Mouse (Mus musculus): ENCODE results near the gene Capn1. TPM values are rescaled to one million over a fixed set of nuclear protein-coding genes. Genes with fewer than 3 reads are reported as not detected.
A peak's percentile ranks its signal among the peaks of the same experiment; 100 is the strongest.

Capn1 gene
- 18.5 and 20.1 TPM in 2 replicates for polyA plus RNA-seq (2012; rRNA removed)

GRCm38 (mm10) chr19:6015511-6016315 is at the start of gene Capn1:
Gene Capn1 (minus strand): TSS chr19:6015897.
- no peak for TF ChIP-seq POLR2A (IDR thresholded peaks at IDR 0.05; ENCODE audit: extremely low read depth, insufficient read depth, low read length)
- TF ChIP-seq CTCF (IDR thresholded peaks at IDR 0.05; ENCODE audit: extremely low read depth, insufficient read depth, low read length) = no peak
- Histone ChIP-seq H3K27ac (ENCODE audit: insufficient read depth, low read length) (peak within 1 kb of the TSS; percentile 84), H3K4me1 (ENCODE audit: control insufficient read depth, insufficient read depth, low read length) (no peaks in the 10 kb centered on the region; the same call in 1 of the 2 replicates), H3K4me3 (ENCODE audit: insufficient read depth, low read length) (peak within 1 kb of the TSS; percentile 66)

- H3K4me3 ChIP-seq (ENCODE audit: insufficient read depth, low read length) = no peak overlapping the region; the same call in 1 of the 2 replicates
- no peak for TF ChIP-seq CTCF (IDR thresholded peaks at IDR 0.05; ENCODE audit: extremely low read depth, insufficient read depth, low read length)
- TF ChIP-seq POLR2A (IDR thresholded peaks at IDR 0.05; ENCODE audit: extremely low read depth, insufficient read depth, low read length) = no peak
- peaks cover 7% of the 10 kb centered on the region for H3K4me1 ChIP-seq (ENCODE audit: control insufficient read depth, insufficient read depth, low read length)
- H3K27ac ChIP-seq (ENCODE audit: insufficient read depth, low read length) = no peak overlapping the region
Observed at GRCm38 (mm10) chr19:6063081-6063480, 47.4 kb upstream of the Capn1 start.

DNA sequence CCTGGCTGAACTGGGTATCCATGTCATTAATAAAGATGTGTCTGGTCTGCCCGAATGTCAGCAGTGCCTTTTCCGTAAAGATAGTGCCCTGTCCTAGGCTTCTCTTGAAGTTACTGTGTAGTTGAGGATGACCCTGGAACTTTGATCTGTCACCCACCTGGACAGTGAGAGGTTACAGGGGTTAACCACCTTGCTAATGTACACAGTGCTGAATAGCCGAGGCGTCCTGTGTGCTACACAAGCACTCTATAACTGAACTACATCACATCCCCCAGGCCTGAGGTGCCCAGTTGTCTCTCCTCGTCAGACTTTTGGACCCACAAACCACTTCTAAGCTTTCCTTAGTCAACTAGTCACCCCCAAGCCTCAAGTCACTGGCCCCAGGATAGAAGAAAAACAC is 46.7 kb upstream of the Capn1 start:
- no peak overlapping the region for H3K27ac ChIP-seq (ENCODE audit: insufficient read depth, low read length)
- TF ChIP-seq POLR2A (IDR thresholded peaks at IDR 0.05; ENCODE audit: extremely low read depth, insufficient read depth, low read length) = 0 out of 2 replicates have a peak, but pooled peaks have one; percentile 3
- TF ChIP-seq CTCF (IDR thresholded peaks at IDR 0.05; ENCODE audit: extremely low read depth, insufficient read depth, low read length) = no peak
- H3K4me1 ChIP-seq (ENCODE audit: control insufficient read depth, insufficient read depth, low read length) = peaks cover 7% of the 10 kb centered on the region
- peak overlapping the region; percentile 67 for H3K4me3 ChIP-seq (ENCODE audit: insufficient read depth, low read length)

DNA sequence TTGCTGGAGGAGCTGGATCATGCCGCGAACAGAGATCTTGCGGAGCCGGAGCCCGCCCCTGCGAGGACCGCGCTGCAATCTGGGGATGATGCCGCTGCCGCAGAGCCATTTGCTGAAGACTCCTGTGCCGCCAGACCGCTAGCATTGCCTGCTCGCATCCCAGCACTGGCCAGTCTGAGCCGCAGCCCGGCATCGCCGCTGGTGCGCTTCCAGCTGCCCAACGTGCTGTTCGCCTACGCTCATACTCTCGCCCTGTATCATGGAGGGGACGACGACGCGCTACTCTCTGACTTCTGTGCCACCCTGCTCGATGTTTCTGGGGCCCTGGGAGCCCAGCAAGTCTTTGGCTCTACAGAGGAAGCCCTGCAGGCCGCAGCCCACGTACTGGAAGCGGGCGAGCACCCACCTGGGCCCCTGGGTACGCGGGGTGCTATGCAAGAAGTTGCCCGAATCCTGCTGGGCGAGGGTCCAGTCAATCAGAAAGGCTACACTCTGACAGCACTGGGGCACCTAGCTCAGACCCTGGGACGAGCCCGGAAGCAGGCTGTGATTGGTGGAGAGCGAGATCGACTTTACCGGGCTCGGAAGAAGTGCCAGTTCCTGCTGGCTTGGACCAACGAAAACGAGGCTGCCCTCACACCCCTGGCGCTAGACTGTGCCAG is 46.1 kb upstream of the Capn1 start:
- Histone ChIP-seq H3K4me3 (ENCODE audit: insufficient read depth, low read length) (peak overlapping the region; percentile 67), H3K4me1 (ENCODE audit: control insufficient read depth, insufficient read depth, low read length) (peaks cover 7% of the 10 kb centered on the region), H3K27ac (ENCODE audit: insufficient read depth, low read length) (peak overlapping the region; percentile 61)
- TF ChIP-seq CTCF (IDR thresholded peaks at IDR 0.05; ENCODE audit: extremely low read depth, insufficient read depth, low read length) = no peak
- peak; percentile 35; the same call in 1 of the 2 replicates for TF ChIP-seq POLR2A (IDR thresholded peaks at IDR 0.05; ENCODE audit: extremely low read depth, insufficient read depth, low read length)

GRCm38 (mm10) chr19:6061021-6061533 is 45.4 kb upstream of the Capn1 start, which contains the start of gene Znhit2:
Gene Znhit2 (plus strand): TSS chr19:6061192.
- TF ChIP-seq POLR2A (IDR thresholded peaks at IDR 0.05; ENCODE audit: extremely low read depth, insufficient read depth, low read length) (peak; percentile 63; the same call in 1 of the 2 replicates), CTCF (IDR thresholded peaks at IDR 0.05; ENCODE audit: extremely low read depth, insufficient read depth, low read length) (no peak)
- Histone ChIP-seq H3K4me3 (ENCODE audit: insufficient read depth, low read length) (peak within 1 kb of the TSS; percentile 67), H3K27ac (ENCODE audit: insufficient read depth, low read length) (peak within 1 kb of the TSS; percentile 61), H3K4me1 (ENCODE audit: control insufficient read depth, insufficient read depth, low read length) (peaks cover 7% of the 10 kb centered on the region; the same call in 1 of the 2 replicates)

DNA sequence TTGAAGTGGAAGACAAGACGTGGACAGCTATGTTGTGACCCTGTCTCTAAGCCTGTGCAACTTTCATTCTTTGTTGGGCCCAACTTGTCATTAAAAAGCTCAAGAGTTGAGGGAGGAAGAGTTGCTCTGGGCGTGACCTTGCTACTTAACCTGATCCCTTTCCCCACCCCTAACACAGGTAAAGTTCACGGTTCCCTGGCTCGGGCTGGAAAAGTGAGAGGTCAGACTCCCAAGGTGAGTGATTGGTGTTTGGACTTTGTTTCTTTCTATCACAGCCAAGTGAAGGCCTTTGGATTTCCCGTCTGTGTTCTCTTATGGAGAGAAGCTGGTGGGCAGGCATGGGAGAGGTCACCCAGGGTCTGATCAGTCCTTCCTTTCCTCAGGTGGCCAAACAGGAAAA is 43.3 kb upstream of the Capn1 start:
- TF ChIP-seq POLR2A (IDR thresholded peaks at IDR 0.05; ENCODE audit: extremely low read depth, insufficient read depth, low read length) (no peak), CTCF (IDR thresholded peaks at IDR 0.05; ENCODE audit: extremely low read depth, insufficient read depth, low read length) (no peak)
- peak overlapping the region; percentile 57; the same call in 1 of the 2 replicates for H3K4me3 ChIP-seq (ENCODE audit: insufficient read depth, low read length)
- peaks cover 7% of the 10 kb centered on the region; the same call in 1 of the 2 replicates for H3K4me1 ChIP-seq (ENCODE audit: control insufficient read depth, insufficient read depth, low read length)
- H3K27ac ChIP-seq (ENCODE audit: insufficient read depth, low read length) = no peak overlapping the region

DNA sequence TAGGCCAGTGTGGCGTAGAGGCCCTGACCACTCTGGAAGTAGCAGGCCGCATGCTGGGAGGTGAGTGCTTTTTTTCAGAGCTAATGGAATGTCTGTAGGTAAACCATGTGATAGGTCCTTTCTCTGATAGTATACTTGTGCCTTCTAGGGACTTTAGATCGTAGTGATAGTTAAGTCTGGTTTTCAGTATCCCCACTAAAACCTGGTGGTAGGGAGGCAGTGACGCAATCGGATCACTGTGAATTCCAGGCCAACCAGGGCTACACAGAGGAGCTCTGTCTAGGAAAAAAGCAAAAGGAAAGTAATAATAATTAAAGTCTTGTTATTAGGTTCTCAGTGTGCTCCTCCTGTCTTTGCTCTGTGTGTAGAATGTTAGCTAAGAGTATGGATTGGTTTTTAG is 42.8 kb upstream of the Capn1 start:
- H3K4me3 ChIP-seq (ENCODE audit: insufficient read depth, low read length) = peak overlapping the region; percentile 57
- H3K4me1 ChIP-seq (ENCODE audit: control insufficient read depth, insufficient read depth, low read length) = peaks cover 7% of the 10 kb centered on the region; the same call in 1 of the 2 replicates
- no peak for TF ChIP-seq CTCF (IDR thresholded peaks at IDR 0.05; ENCODE audit: extremely low read depth, insufficient read depth, low read length)
- TF ChIP-seq POLR2A (IDR thresholded peaks at IDR 0.05; ENCODE audit: extremely low read depth, insufficient read depth, low read length) = no peak
- no peak overlapping the region for H3K27ac ChIP-seq (ENCODE audit: insufficient read depth, low read length)

DNA sequence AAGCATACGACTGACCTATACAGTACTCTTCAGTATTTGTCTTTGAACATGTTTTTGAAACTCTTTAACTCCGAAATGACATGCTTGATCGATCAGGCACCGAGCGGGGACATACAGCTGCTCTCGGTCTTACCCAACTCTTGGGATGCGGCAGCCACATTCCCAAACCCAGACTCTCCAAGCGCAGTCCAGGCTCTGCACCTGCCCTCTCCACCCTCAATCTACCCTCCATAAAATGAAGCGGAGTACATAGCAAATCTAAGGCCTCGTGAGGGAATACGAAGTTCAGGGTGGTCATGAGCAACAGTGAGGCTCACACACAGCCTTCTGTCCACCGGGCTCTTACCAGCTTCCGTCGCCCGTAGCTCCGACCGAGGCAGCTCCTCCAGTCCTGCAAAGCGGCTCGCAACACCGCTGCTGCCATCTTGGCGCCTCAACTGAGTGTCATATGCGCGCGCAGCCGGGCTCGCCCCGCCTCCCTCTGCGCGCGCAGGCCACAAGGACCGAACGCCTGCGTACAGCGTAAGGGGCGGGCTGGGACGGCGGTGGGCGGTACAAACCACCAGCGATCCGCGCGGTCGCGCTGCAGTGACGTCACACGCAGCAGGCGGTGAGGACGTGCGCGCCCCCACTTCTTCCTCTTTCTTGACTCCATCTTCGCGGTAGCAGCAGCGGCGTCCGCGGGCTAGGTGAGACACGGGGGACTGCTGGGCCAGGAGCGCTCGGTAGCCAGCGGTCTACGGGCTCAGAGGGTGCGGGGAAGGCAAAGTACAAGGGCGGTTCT is 41.8 kb upstream of the Capn1 start, which contains the start of the genes Mrpl49 and Fau:
Gene Mrpl49, minus strand, starts transcription at position 473 of the 784 bp plus-strand sequence.
Gene Fau, plus strand, starts transcription at position 532 of the 784 bp plus-strand sequence.
- Histone ChIP-seq H3K4me3 (ENCODE audit: insufficient read depth, low read length) (peak within 1 kb of the TSS; percentile 57), H3K4me1 (ENCODE audit: control insufficient read depth, insufficient read depth, low read length) (peaks cover 5% of the 10 kb centered on the region; the same call in 1 of the 2 replicates), H3K27ac (ENCODE audit: insufficient read depth, low read length) (peak within 1 kb of the TSS; percentile 66)
- peak; percentile 83; the same call in 1 of the 2 replicates for TF ChIP-seq POLR2A (IDR thresholded peaks at IDR 0.05; ENCODE audit: extremely low read depth, insufficient read depth, low read length)
- no peak for TF ChIP-seq CTCF (IDR thresholded peaks at IDR 0.05; ENCODE audit: extremely low read depth, insufficient read depth, low read length)

Data from cortical plate, adult 2 months (tissue).